Mouse (Mus musculus) naive thymus-derived CD4-positive, alpha-beta T cell, adult 2 months (primary cell): ENCODE results near the gene Crnkl1.
"Not testable (repeated sequence)": the region's sequence is repeated elsewhere in the genome, so short reads cannot be mapped to it uniquely, and the experiment has no call there.

Experiments
- DNase-seq: peaks from one replicate; pipeline ENCODE4 v3.0.0-alpha.2; 2011; ENCODE audit warnings: low read depth

Gene Crnkl1

DNA sequence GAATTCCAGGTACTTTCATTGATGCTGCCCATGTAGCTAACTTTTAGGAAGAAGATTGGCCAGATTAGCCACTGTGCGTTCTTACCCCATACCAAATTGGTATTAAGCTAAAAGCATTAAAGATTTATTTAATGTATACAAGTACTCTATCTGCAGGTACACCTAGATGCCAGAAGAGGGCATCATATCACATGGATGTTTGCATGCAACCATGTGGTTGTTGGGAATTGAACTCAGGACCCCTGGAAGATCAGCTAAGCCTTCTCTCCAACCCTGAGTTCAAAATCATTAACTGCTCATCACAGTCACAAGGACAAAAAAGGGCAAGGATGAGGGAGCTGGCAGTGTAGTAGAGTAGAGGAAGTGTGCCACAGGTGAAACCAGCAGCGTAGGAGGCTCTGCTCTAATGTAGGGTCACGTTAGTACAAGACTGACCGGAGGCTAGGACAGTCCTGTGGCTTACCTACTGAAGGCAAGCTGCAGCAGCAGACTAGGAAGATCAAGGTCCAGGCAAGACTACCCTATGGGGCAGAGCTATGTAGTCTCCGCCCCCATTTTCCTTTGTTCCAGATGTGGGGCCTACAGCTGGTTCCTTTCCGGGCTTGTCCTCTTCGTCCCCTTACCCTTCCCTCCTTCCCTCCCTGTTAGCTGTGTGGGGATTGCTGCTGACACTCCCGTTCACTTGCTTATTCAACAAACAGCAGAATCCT lies 13.7 kb downstream of the Crnkl1 start:
- DNase-seq: no peak

DNA sequence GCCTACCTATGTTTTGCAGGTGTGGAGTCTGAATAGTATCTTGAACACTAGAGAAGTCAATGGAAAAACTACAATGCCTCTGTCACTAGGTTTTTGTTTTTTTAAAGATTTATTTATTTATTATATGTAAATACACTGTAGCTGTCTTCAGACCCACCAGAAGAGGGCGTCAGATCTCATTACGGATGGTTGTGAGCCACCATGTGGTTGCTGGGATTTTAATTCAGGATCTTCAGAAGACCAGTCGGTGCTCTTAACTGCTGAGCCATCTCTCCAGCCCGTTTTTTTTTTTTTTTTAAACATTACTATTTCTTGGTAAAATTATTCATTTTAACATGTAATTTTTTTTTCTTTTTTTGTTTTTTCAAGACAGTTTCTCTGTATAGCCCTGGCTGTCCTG lies 28.9 kb downstream of the Crnkl1 start:
- not testable (repeated sequence) for DNase-seq

GRCm38 (mm10) chr2:145905156-145905555 lies 29.7 kb downstream of the Crnkl1 start:
- peak; percentile 45 for DNase-seq

DNA sequence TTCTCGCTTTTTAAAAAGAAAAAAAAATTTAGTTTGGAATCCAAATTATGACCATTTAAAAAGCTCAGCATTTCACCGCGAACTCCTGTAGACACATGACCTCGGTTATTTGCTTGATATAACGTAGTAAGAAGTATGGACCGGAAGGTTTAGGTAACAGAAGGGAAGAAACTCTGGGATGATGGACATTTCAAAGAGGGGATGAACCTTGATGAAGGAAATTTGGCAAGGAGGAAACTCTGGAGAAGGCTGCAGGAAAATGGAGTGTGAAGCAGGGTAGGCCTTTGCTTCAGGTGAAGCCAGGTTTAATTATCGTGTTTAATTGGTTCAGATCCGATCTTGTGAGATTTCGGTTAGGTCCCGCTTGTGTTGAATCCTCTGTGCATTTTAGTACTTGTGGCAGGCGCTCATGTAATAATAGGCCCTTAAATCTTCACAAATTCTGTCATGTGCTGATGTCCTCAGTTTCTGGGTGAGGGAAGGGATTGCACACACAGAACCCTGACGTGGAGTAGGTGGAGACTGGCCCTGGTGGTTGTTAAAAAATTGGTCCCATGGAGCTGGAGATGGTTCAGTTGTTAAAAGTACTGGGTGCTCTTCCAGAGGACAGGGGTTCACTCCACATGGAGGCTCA lies 30.7 kb downstream of the Crnkl1 start:
- peak; percentile 18 for DNase-seq

DNA sequence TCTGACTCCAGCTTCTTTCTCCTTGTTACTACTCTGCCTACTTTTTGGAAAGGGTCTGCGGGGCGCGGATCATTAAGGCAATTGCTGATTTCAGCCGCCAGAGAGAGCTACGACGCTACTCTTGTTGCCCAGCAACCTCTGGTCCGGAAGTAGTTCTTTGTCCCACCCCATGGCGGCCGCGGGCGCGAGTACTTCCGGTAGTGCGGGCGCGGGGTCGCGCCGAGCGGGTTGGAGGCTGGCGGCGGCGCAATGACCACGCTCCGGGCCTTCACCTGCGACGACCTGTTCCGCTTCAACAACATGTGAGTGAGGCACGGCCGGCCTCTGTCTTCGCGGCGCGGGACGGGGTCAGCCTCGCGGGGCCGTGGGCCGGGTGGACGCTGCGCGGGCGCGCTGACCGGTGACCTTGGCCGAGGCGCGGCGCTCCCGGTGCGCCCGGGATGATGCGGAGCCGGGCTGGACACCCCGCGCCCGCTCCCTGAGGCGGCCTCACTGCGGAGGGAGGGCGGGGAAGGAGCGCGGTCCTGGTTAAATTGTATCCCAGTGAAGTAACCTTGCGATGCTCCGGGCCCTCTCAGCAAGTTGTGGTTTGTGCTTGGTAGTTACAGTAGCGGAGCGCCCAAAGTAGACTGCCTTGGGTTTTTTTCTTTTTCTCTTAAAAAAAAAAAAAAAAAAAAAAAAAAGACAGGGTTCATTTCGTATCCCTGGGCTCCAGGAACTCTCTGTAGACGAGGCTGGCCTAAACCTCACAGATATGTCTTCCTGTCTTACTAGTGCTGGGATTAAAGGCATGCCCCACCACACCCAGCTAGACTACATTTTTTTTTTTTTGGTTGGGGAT lies 31.5 kb downstream of the Crnkl1 start:
- peak; percentile 88 for DNase-seq

GRCm38 (mm10) chr2:145901861-145902260 lies 33.0 kb downstream of the Crnkl1 start, which contains the start of gene Naa20:
Gene Naa20, plus strand, starts transcription at chr2:145902099.
- no peak for DNase-seq

GRCm38 (mm10) chr2:145900318-145900717 lies 34.5 kb downstream of the Crnkl1 start:
- DNase-seq: not testable (repeated sequence)

GRCm38 (mm10) chr2:145898106-145898505 lies 36.7 kb downstream of the Crnkl1 start:
- no peak for DNase-seq

DNA sequence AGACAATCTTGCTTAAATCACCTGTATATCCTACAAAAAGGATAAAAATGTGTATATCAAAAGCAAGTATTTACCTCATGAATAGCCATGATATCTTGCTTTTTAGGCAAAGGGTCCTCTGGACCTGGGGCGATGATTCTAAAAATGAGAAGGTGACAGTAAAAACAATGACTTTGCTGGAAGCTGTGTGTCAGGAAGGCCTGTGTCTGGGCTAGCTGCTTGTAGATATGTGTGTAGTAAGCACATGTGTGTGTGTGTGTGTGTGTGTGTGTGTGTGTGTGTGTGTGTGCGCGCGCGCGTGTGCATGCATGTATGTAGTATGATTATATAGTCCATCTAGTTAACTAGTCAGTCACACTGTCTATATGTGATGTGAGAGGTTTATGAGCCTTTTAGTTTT lies 41.1 kb downstream of the Crnkl1 start:
- no peak for DNase-seq

DNA sequence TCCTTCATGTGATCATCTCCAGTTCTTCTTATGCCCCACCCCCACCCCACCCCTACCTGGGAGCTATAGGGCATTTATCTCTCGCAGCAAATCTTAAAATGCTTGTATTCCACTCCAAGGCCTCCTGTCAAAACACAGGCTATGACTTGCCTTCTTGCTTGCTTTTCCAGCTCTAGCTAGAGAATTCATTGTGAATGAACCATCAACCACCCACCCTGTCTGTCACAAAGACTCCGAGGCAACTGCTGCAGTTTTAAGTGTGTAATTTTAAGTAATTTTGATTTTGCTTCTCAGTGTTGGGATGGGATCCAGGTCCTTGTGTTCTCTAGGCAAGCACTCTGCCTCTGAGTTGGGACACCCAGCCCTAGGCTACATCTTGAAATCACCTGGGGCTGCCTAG lies 44.2 kb downstream of the Crnkl1 start:
- no peak for DNase-seq

- DNase-seq: no peak
Measured at GRCm38 (mm10) chr2:145888766-145889480, 45.9 kb downstream of the Crnkl1 start.

DNA sequence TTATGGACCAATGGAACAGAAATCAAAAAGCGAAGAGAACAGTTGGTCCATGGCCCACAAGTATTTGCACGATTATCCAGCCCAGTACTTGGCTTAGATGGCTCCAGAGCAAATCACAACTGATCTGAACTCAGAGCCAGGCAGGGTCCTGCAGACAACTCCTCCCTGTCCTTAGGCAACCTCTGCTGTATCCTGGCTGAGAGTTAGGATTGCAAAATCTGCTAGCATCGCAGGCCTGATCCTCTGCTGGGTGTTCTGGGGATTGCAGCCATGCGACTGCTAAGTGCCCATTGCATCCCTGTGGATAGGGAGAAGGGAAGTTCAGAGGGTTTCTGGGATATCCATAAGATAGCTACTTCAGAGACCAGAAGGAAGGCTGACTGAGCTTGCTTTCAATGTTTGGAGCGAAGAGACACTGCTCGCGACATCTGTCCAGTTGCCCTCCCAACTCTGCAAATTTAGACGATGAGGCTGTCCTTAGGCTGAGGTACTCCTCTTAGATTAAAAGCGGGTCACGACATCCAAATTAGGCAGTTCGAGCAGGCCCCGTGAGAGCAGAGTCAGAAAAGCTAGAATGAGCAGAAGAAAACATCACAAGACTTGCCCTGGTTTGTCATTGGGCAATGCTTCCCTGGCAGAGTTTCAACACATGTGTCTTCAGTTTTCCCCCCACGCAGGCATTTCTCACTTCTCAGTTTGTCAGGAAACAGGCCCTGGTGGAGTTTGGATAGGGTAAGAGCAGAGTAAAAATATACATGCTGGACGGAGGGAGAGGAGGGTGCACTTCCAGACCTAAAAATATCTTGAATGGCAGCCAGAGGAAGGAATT lies 46.7 kb downstream of the Crnkl1 start:
- no peak for DNase-seq

DNA sequence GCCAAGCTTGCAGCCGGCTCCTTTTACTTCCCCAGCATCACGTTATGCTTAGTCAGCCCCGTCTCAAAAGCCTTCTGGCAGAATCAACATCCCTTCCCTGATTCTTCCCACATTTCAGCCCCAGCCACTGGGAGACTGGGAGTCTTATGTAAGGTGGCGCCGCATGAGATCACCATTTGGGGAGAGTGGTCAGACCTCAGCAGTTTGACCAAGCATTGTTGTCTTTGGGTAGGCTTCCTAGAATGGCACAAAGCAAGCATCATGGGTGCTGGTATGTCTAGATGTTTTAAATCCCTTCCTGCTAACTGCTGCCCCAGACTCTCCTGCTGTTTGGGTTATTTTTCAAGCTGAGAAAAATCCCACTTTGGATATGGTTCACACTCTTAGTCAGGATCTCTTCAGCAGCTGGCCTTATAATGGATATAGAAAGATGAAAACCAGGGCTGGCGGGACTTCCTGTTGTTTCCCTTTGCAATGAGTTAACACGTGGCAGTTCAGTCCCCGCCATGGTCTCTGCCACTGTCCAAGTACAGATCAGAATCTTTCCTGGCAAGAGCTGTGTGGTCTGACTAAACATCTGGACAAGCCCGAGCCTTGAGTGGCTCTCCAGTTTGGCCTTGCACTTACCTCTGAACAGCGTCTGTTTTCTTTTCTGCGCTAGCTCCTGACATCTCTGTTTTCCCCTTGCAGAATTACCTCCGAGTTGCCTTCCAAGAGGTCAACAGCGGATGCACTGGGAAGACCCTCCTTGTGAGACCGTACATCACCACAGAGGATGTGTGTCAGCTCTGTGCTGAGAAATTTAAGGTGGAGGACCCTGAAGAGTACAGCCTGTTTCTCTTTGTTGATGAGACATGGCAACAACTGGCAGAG lies 49.7 kb downstream of the Crnkl1 start:
- DNase-seq: no peak

DNA sequence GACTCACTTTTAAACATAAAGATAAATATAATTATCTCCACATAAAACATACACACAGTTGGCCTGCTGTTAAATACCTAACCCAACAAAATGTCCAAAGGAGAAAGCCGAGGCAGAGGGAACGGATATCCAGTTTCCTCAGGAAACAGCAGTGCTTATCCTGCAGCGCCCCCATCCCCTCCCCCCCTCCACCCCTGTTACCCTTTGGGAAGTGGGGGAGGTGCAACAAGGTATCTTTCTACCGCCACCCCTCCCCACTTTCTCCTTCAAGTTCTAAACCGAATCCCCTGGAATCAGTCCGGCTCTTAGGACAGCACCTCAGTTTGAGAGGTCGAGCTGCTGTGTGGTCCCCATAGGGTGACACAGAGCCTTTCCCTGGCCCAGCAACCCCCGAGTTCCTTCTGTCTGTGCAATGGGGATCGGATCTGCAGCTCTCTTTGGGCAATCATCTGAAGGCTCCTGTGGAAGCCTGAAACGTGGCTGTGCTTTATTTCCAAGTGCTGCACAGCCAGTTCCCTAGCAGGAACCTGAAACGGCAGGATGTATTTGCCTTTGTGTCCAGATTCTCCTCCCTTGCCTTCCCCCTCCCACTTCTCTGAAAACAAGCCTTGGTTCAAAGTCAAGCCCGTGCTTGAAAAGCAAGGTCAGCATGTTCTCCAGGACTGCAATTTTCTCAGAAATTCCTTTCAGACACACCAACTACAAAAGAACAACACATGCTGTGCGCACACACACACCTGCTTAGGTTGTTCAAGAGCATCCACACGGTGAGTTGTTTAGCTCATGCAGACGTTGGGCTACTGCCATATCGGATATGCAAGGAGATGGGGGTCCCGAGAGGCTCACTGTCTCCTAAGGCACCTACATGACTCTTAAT lies 50.5 kb downstream of the Crnkl1 start:
- no peak for DNase-seq

DNA sequence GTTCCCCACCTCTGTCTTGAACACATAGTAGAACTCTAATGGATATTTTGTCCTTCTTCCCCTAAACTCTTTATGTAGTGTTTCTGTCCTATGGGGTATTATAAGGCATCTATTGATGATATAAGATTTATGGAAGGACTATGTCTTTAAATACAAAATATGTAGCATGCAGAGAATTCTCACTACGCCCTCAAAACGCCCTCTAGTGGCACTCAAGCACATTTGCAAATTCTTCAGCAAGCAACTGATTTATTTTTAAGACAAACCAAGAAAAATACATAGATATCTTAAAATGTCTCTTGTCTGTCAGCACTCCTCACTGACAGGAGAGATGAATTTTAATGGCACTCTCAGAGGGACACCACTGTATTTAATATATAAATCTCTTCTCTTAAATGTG lies 52.4 kb downstream of the Crnkl1 start:
- DNase-seq: peak; percentile 20

- no peak for DNase-seq
Measured at GRCm38 (mm10) chr2:145881932-145882331, 52.9 kb downstream of the Crnkl1 start.

- no peak for DNase-seq
Measured at GRCm38 (mm10) chr2:145880887-145881747, 53.7 kb downstream of the Crnkl1 start.

GRCm38 (mm10) chr2:145877191-145877590 lies 57.6 kb downstream of the Crnkl1 start:
- DNase-seq: no peak
